ENCODE assay signal across 27 mouse cellular contexts in the genomic region with DNA sequence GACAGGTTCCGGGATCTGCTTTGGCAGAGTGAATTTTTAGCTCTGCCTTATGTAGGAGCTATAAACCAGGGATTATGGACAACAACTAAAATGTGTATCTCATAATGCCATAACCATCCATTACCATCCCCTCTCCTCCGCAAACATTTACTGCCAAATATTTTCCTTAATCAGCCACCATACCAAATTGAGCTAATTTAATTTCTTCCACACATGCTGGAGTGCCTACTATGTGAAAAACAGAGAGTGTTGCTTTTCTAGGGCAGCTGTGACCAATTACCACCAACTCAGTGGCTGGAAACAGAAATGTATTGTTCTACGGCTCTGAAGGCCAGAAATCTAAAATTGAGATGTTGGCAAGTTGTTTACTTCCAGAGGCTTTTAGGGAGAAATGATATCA.
DNase-seq lines count a peak whose midpoint lies in the region; ATAC-seq and TF ChIP-seq lines count a peak whose summit lies in the region.
"Had no signal": no experiment of that assay in that cellular context is flagged by ENCODE, and none has a peak within 500 bp of the region (broad histone marks: within the 10 kb centered on the region; RNA-seq: fewer than 3 reads in every experiment).

No protein-coding gene starts in this region.

- H3K27me3 ChIP-seq in embryonic facial prominence, embryonic 11.5 days (ENCODE audit: control insufficient read depth, insufficient read depth, low read length): no peaks in the 10 kb centered on the region
- H3K27me3 ChIP-seq in embryonic facial prominence, embryonic 15.5 days: no peaks in the 10 kb centered on the region
- no peaks in the 10 kb centered on the region for H3K27me3 ChIP-seq in midbrain, embryonic 16.5 days (ENCODE audit: control insufficient read depth, insufficient read depth, low read depth, low read length)
- H3K27me3 ChIP-seq: embryonic facial prominence, embryonic 12.5 days; heart, embryonic 13.5 days; Patski had no signal

- H3K4me1 ChIP-seq in embryonic facial prominence, embryonic 11.5 days (ENCODE audit: control insufficient read depth, insufficient read depth, low read length): no peaks in the 10 kb centered on the region
- H3K4me1 ChIP-seq in embryonic facial prominence, embryonic 15.5 days: peaks cover 10% of the 10 kb centered on the region; the same call in 1 of the 2 replicates
- no peaks in the 10 kb centered on the region for H3K4me1 ChIP-seq in midbrain, embryonic 16.5 days (ENCODE audit: control insufficient read depth, insufficient read depth, low read length)
- H3K4me1 ChIP-seq: heart, embryonic 10.5 days; heart, embryonic 13.5 days had no signal

- ATAC-seq in embryonic facial prominence, embryonic 11.5 days (replicated peaks; ENCODE audit: insufficient number of reproducible peaks, low FRiP score, low TSS enrichment, low read depth): no peak
- ATAC-seq in embryonic facial prominence, embryonic 15.5 days (ENCODE audit: insufficient number of reproducible peaks, low FRiP score, low TSS enrichment, low read depth): peak; percentile 57; the same call in 1 of the 2 replicates
- ATAC-seq in midbrain, embryonic 16.5 days: no peak
- ATAC-seq: forebrain, embryonic 14.5 days; forebrain, postnatal 0 days; hindbrain, postnatal 0 days; inflammation-experienced regulatory T-cells, adult 6 months; intestine, embryonic 16.5 days; Patski had no signal

- H3K36me3 ChIP-seq in embryonic facial prominence, embryonic 11.5 days (replicated peaks; ENCODE audit: control insufficient read depth, insufficient read depth, low read depth, low read length): no peaks in the 10 kb centered on the region
- no peaks in the 10 kb centered on the region for H3K36me3 ChIP-seq in embryonic facial prominence, embryonic 15.5 days
- no peaks in the 10 kb centered on the region for H3K36me3 ChIP-seq in midbrain, embryonic 16.5 days (ENCODE audit: control insufficient read depth, insufficient read depth, low read length)
- H3K36me3 ChIP-seq: embryonic facial prominence, embryonic 12.5 days; heart, embryonic 10.5 days; heart, embryonic 13.5 days had no signal

- no peak overlapping the region for H3K9ac ChIP-seq in embryonic facial prominence, embryonic 11.5 days (replicated peaks; ENCODE audit: low read length)
- H3K9ac ChIP-seq in embryonic facial prominence, embryonic 15.5 days: no peak overlapping the region
- H3K9ac ChIP-seq in midbrain, embryonic 16.5 days (ENCODE audit: low read depth, low read length): no peak overlapping the region
- H3K9ac ChIP-seq: embryonic facial prominence, embryonic 12.5 days; forebrain, postnatal 0 days; heart, embryonic 13.5 days; hindbrain, embryonic 14.5 days had no signal

- 51% methylated on average over 3 of the region's 3 CpGs for WGBS in embryonic facial prominence, embryonic 11.5 days
- 26% methylated on average over 3 of the region's 3 CpGs for WGBS in embryonic facial prominence, embryonic 15.5 days
- WGBS in midbrain, embryonic 16.5 days: 87% methylated on average over 3 of the region's 3 CpGs

- H3K4me2 ChIP-seq in embryonic facial prominence, embryonic 11.5 days (ENCODE audit: low read depth, low read length): no peak overlapping the region
- H3K4me2 ChIP-seq in embryonic facial prominence, embryonic 15.5 days (replicated peaks): no peak overlapping the region
- H3K4me2 ChIP-seq in midbrain, embryonic 16.5 days (ENCODE audit: low read length): no peak overlapping the region
- H3K4me2 ChIP-seq: embryonic facial prominence, embryonic 12.5 days; heart, embryonic 13.5 days; hindbrain, embryonic 14.5 days had no signal

- no peak overlapping the region for H3K27ac ChIP-seq in embryonic facial prominence, embryonic 11.5 days (replicated peaks; ENCODE audit: low read depth, low read length)
- H3K27ac ChIP-seq in embryonic facial prominence, embryonic 15.5 days (replicated peaks): peak overlapping the region; percentile 58; the same call in 1 of the 2 replicates
- H3K27ac ChIP-seq in midbrain, embryonic 16.5 days (ENCODE audit: low read length): no peak overlapping the region
- H3K27ac ChIP-seq: embryonic facial prominence, embryonic 12.5 days; heart, adult 2 months; heart, embryonic 10.5 days; heart, embryonic 13.5 days; hindbrain, embryonic 14.5 days; hindbrain, postnatal 0 days had no signal

- no peak for TF ChIP-seq POLR2A in brain, embryonic 14.5 days (IDR thresholded peaks at IDR 0.05; ENCODE audit: borderline replicate concordance, extremely low read depth, insufficient read depth, insufficient read length, poor library complexity, severe bottlenecking)

- DNase-seq in brain, embryonic 14.5 days (ENCODE audit: low read depth): peak; percentile 19
- DNase-seq in embryonic facial prominence, embryonic 11.5 days (ENCODE audit: low spot score): peak; percentile 47
- no peak for DNase-seq in gastrocnemius, postnatal 10 days
- DNase-seq in frontal cortex, postnatal 14 days (ENCODE audit: low spot score in 2 of 2): no peak
- DNase-seq: adrenal gland, postnatal 10 days; adrenal gland, postnatal 36 days; cerebellum, adult 11 months; cerebellum, adult 2 months; cerebellum, adult 9-11 months; cerebellum, postnatal 25 days; embryo, embryonic 11 days; forebrain, postnatal 0 days; gastrocnemius, postnatal 36 days; heart, adult 2 months; heart, postnatal 14 days; heart, postnatal 4 days had no signal

- TF ChIP-seq CTCF in brain, embryonic 14.5 days (IDR thresholded peaks at IDR 0.05; ENCODE audit: borderline replicate concordance, extremely low read depth, insufficient read depth, insufficient read length): no peak

- no peaks in the 10 kb centered on the region for H3K9me3 ChIP-seq in embryonic facial prominence, embryonic 11.5 days (replicated peaks; ENCODE audit: control insufficient read depth, low read length)
- H3K9me3 ChIP-seq in embryonic facial prominence, embryonic 15.5 days (replicated peaks): no peaks in the 10 kb centered on the region
- no peaks in the 10 kb centered on the region for H3K9me3 ChIP-seq in midbrain, embryonic 16.5 days (replicated peaks; ENCODE audit: control insufficient read depth, low read length, poor library complexity, severe bottlenecking)
- H3K9me3 ChIP-seq: embryonic facial prominence, embryonic 12.5 days; heart, embryonic 10.5 days; heart, embryonic 13.5 days had no signal

- H3K4me3 ChIP-seq in embryonic facial prominence, embryonic 11.5 days (ENCODE audit: low read depth, low read length): no peak overlapping the region
- H3K4me3 ChIP-seq in embryonic facial prominence, embryonic 15.5 days (replicated peaks): no peak overlapping the region
- no peak overlapping the region for H3K4me3 ChIP-seq in midbrain, embryonic 16.5 days (ENCODE audit: low read depth, low read length)
- H3K4me3 ChIP-seq: embryonic facial prominence, embryonic 12.5 days; heart, adult 2 months; heart, embryonic 10.5 days; heart, embryonic 13.5 days had no signal

Comparison
In these comparisons a context has a peak if more than half of its experiments do, and no peak if none do; other contexts are left out.
1. DNase-seq: peak in brain, embryonic 14.5 days (single experiment) and embryonic facial prominence, embryonic 11.5 days (single experiment); none in gastrocnemius, postnatal 10 days (single experiment) and frontal cortex, postnatal 14 days (0 of 2).